Mouse (Mus musculus) effector memory CD4-positive, alpha-beta T cell, adult 7 months (primary cell): ENCODE measurements around the gene Zfp266. TPM values are rescaled to one million over a fixed set of nuclear protein-coding genes. Genes with fewer than 3 reads are reported as not detected.

Source experiments
- polyA plus RNA-seq: library from polyadenylated mRNA; unstranded; fragments of 100-300 nt; shearing (Covaris generic); gene quantifications from one replicate; pipeline ENCODE4 v1.2.1, GENCODE M21; 2017

Zfp266 gene
- polyA plus RNA-seq = 26.7 TPM

DNA sequence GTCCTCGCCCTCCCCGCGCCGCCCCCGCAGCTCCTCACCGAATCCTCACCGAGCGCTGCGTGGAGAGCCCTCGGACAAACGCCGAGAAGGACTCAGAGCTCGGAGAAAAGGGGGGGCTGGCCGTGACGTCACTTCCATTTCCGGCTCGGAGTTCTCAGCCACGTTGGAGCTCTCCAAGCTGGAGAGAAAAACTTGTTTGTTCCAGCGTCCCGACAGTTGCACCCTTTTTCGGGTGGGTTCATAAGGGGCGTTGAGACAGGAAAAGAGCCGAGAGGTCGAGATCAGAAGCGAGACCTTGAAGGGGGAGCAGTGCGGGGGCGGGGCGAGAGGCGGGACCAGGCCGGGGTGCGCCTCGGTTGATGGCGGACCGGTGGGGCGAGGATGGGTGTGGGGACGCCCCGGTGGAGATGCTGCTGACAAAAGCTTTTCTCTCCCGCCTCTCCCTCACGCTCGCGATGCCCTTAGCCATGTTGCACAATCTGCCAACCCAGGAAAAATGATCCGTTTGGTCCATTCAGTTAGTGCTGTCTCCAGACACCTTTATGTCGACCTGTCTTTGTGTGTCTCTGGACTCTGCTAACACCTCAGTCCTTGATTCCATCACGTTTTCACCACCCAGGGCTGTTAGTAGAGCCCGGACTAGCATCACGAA is at the start of gene Zfp266:
Gene Zfp266, minus strand, starts transcription at position 112 of the 652 bp plus-strand sequence.

DNA sequence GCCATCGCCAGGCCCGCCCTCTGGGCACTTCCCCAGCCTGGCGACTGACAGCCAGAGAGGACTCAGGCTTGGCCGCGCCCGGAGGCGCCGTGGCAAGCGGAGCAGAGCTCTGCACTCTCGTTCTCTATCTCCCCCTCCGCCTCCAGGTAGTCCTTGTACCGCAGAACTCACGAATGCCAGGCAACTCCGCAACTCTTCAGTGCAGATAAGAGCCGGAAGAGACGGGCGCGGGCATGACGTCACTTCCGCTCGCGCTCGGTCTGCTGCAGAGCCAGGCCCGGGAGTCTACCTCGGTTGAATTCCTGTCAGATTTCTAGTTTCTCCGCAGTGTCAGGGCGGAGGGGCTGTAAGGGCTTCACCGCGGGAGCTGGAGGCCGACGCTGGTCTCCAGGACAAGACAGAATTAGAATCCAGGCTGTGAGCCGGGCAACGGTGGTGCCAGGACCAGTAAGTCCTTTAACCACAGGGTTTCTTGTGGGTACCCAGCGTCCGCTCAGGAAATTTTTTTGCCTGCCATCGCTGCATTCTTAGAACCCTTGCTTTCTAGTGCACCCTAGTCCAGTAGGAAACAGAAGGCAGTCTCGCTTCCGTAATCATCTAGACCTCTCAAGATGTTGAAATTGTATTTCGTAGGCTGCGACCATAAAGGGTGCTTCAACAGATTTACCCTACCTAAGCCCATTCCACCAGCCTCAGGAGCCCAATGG is 28.5 kb downstream of the Zfp266 start, which contains the start of gene Zfp426:
Gene Zfp426, minus strand, starts transcription at position 220 of the 707 bp plus-strand sequence.

DNA sequence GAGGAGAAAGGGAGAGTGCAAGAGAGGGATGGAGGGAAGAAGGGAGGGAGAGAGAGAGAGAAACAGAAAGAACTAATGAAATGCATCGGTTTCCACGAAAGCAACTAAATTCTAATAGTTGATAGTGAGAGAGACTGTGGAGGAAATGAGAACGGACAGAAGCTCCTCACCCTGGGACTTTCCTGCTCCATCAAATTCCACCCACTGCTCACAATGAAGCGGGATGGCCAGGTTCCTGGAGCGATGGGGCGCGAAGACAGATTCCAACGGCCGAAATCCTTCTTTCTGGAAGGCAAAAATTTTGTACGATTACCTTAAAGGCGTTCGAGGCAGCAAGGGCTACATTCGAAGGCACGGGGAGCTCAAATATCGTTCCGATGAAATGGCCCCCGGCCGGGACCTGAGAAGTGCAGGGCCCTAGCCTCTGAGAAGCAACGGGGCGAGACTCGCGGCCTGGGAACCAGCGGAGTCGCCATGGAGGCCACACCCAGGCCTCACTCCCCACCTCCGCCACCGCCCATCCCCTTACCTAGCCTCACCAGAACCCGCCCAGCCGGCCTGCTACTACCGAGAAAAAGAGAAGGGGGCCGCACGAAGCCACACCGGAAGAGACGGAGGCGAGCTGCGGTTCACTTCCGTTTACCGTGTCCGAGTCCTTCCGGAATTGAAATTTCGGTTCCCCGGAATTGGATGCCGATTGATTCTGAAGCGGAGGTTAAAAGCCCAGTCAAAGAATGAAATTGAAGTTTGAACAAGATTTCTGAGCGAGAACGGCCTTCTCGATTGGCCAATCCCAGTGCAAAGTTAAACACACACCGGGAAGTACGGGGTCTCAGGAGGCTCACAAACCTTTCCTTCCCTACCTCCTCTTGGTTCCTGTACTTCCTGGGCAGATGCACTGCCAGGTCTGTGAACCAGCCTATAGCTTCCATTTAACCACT is 61.6 kb downstream of the Zfp266 start, which contains the start of gene Zfp26:
Gene Zfp26, minus strand, starts transcription at position 786 of the 941 bp plus-strand sequence.

Other genes starting within 250 kb of the Zfp266 start
- gene Olfr39, start 239.1 kb downstream of the Zfp266 start, polyA plus RNA-seq = 0.69 TPM
- not detected for gene Olfr873, start 222.9 kb downstream of the Zfp266 start, polyA plus RNA-seq
- 0.32 TPM for gene Olfr18, start 185.3 kb downstream of the Zfp266 start, polyA plus RNA-seq
- 19.9 TPM for gene Zfp560, start 136.2 kb downstream of the Zfp266 start, polyA plus RNA-seq
- gene Zfp26, start 61.3 kb downstream of the Zfp266 start, polyA plus RNA-seq = 21.9 TPM
- 9.5 TPM for gene Zfp426, start 28.7 kb downstream of the Zfp266 start, polyA plus RNA-seq
- gene Zfp846, start 59.9 kb upstream of the Zfp266 start, polyA plus RNA-seq = 8.0 TPM
- gene Ubl5, start 121.5 kb upstream of the Zfp266 start, polyA plus RNA-seq = 437 TPM
- 91.4 TPM for gene Fbxl12, start 123.3 kb upstream of the Zfp266 start, polyA plus RNA-seq
- 17.8 TPM for gene Pin1, start 130.7 kb upstream of the Zfp266 start, polyA plus RNA-seq
- gene Olfm2, start 224.9 kb upstream of the Zfp266 start, polyA plus RNA-seq = 0.27 TPM